Mouse (Mus musculus): ENCODE data around the gene Ttc13. TPM values are rescaled to one million over a fixed set of nuclear protein-coding genes. Genes with fewer than 3 reads are reported as not detected.

Gene Ttc13
- total RNA-seq, 2 experiments from 2014 or later: 21.2 to 21.6 TPM

DNA sequence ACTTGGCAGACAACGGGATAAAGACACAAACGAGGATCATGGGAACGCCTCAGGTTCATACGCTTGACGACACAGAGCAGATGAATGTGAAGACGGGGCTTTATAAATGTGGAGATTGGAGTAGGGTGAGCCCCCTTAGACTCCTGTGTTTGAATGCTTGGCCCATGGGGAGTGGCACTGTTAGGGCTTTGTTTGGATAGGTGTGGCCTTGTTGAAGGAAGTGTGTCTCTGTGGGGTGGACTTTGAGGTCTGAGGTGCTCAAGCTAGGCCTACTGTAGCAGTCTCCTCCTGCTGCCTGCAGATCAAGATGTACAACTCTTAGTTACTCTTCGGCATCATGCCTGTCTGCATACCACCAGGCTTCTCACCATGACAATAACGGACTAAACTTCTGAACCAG, 16.0 kb downstream of the Ttc13 start:
- no peak for DNase-seq
- intact Hi-C loops (cut with DNase I): no loop called here

- intact Hi-C loops (cut with DNase I): no loop called here
- peak in 1 of 2 experiments; percentile 35 for DNase-seq
Measured at GRCm38 (mm10) chr8:124704376-124704775, 17.4 kb downstream of the Ttc13 start.

DNA sequence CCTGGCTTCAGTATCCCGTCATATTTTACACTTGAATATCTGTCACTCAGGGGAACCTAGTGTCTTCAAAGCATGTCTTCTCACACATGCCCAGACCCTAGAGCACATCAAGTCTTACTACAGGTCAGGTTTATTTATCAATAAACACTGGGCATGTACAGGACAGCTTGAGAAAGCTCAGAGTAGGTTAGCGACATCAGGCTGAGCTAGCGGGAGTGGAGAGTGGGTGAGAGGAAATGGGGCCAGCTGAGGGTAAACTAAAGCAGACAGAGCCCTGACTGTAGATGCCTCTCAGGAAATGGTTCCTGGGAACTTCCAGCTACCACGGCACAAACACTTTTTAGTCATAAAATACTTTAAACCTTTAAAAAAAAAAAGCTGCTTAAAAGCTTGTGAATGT, 18.3 kb downstream of the Ttc13 start:
- intact Hi-C loops (cut with DNase I): no loop called here
- DNase-seq: no peak

DNA sequence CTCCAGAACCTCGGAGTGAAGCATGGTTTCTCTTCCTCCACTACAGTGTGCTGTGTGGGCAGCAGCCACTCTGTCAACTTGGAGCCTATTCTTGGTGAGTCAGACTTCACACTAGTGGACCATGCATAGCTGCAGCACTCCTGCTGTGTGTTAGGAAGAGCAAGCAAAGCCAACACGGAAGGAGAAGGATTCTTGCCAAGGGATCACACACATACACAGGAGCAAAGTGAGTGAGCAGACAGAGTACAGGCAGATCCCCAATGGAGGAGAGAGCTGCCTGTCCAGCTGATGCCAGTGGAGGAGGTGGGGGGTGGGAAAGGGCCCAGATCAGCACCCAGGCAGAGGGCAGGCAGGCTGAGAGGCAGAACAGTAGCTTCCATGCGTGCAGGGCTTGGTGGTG, 19.6 kb downstream of the Ttc13 start:
- DNase-seq: no peak
- intact Hi-C loops (cut with DNase I): no loop called here

GRCm38 (mm10) chr8:124701023-124701422, 20.8 kb downstream of the Ttc13 start:
- no peak for DNase-seq
- intact Hi-C loops (cut with DNase I): no loop called here

DNA sequence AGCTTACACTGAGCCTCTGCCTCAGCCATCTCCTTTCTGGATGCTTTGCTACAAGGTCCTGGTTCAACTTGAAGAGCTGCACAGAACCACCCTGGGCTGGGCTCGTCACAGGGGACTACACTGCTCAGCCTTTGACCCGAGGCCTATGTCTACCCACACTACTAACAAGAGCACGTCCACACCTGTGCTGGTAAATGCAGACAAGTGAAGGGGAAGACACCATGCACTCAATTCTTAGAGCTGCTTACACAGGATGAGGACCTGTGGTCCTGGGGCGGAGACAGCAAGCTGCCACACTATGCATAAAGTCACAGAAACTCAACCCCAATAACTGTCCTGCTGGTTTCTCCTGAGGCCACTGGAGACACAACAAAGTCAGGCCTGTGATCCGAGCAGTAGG, 21.5 kb downstream of the Ttc13 start:
- DNase-seq: no peak
- intact Hi-C loops (cut with DNase I): no loop called here

DNA sequence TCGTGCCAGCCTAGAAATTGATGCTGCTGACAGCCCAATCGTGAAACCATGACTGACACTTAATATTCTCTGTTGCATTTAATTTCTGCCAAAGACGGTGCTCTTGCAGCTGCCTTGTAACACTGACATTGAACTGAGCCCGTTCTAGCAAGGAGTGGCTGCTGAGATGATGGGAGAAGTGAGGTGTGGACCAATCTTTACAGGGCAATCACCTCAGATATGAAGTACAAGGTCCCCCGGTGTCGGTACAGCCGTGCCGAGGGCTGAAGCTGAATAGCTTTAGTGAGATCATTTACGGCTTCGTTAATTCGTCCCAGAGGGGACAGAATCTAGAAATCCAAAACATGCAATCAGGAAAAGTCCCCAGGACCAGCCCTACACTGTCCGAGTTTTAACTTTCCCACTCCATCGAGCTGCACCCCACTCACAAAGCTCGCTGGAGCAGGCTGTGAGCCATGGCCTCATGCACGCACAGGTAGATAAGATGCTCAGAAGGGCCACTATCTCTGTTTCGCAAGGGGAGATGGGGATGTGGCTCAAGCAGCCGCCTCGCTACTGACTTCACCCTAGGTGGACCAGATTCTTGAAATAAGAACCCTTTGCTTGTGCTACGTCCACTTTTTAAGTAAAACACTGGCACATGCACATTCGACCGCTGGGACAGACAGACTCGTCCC, 26.2 kb downstream of the Ttc13 start:
- intact Hi-C loops (cut with DNase I): no loop called here
- no peak for DNase-seq

- intact Hi-C loops (cut with DNase I): no loop called here
Measured at GRCm38 (mm10) chr8:124691706-124692105, 30.1 kb downstream of the Ttc13 start.

DNA sequence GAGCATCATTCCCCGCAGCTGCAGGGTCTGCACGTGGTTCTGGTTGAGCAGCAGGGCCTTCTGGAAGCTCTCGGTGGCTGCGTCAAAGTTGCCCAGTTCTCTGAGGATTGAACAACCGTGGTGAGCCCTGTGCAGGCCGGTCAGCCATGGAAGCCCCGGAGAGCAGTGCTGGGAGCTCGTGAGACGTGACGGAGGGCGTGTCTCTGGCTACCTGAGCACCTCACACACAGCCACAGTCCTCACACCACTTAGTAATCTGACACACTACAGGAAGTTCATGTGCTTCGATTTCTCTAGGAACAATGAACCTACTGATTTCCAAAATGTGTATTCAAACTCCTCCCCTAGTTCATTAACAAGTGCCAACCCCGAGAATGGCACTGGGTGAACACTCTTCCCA, 32.9 kb downstream of the Ttc13 start:
- intact Hi-C loops (cut with DNase I): no loop called here
- no peak for DNase-seq

More at GRCm38 (mm10) chr8:124691706-124692105, 30.1 kb downstream of the Ttc13 start:
- DNase-seq: no peak

GRCm38 (mm10) chr8:124682218-124682617, 39.6 kb downstream of the Ttc13 start:
- DNase-seq: no peak
- intact Hi-C loops (cut with DNase I): no loop called here

- DNase-seq: no peak
- intact Hi-C loops (cut with DNase I): no loop called here
Measured at GRCm38 (mm10) chr8:124681792-124682157, 40.0 kb downstream of the Ttc13 start.

- intact Hi-C loops (cut with DNase I): no loop called here
- DNase-seq: no peak
Measured at GRCm38 (mm10) chr8:124681077-124681791, 40.5 kb downstream of the Ttc13 start.

- intact Hi-C loops (cut with DNase I): loop anchor here (10.0 kb wide), 1 partner anchor 273 kb away; no protein-coding TSS in a partner anchor
Measured at GRCm38 (mm10) chr8:124678246-124678645, 43.5 kb downstream of the Ttc13 start.

DNA sequence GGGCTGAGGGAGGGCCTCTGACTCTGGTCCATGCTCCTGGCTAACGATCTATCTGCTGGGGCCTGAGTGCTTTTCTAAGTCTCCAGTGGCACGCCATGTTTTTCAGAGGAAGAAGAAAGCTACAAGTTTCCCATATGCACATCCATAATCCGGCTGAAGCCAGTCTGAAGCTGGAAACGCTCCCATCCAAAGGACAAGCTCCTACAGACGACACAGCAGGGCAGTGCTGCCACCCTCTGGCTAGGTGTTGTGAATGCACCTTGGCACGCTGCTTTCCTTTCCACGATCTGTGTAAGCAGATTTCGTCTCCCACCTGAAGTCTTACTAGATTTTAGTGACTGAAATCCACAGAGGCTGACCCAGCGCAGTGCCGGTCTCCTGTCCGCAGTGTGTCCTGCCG, 44.3 kb downstream of the Ttc13 start:
- intact Hi-C loops (cut with DNase I): loop anchor here (1.0 to 10.0 kb wide), 2 partner anchors 60 to 273 kb away; no protein-coding TSS in a partner anchor
- peak; percentile 89 to 94 for DNase-seq

More at GRCm38 (mm10) chr8:124678246-124678645, 43.5 kb downstream of the Ttc13 start:
- DNase-seq: no peak

DNA sequence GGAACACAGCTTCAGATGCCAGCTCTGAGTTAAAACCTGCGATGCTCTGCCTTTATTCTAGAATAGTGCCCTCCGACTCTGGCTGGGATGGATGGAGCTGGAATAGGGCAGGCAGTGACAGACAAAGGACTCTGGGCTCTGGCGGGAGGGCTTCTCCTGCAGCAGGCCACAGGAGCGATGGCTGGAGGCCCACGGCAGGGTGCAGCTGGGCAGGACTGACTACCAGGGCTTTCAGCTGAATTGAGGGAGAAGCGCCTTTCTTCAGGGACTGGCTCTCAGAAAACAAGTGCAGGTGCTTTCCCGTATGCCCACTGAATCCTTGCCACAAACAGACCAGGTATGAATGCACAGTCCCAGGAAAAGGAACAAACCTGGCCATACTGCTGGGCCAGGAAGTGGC, 44.7 kb downstream of the Ttc13 start:
- intact Hi-C loops (cut with DNase I): loop anchor here (1.0 to 10.0 kb wide), 2 partner anchors 60 to 272 kb away; no protein-coding TSS in a partner anchor
- DNase-seq: peak in 1 of 2 experiments; percentile 29

DNA sequence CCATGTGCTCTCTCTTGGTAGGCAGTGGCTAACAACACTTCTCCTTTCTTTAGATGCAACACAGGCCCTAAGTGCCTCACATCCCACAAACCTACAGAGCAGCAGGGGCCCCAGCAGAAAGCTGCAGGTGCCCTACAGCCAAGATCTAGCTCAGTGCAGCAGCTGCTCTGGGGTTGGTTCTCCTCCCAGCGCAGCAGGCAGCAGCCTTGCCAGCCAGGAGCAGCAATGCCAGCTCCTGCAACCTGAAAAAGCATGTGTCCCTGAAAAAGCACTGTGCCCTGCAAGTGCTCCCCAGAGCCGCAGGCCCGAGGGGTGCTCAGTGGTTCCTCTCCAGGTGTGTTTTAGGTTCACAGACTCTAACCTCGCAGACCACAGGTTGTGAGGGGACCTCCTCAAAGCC, 45.1 kb downstream of the Ttc13 start:
- intact Hi-C loops (cut with DNase I): loop anchor here (1.0 to 10.0 kb wide), 2 partner anchors 59 to 272 kb away; no protein-coding TSS in a partner anchor

GRCm38 (mm10) chr8:124672345-124672744, 49.4 kb downstream of the Ttc13 start:
- no peak for DNase-seq
- intact Hi-C loops (cut with DNase I): loop anchor here (10.0 kb wide), 1 partner anchor 268 kb away; no protein-coding TSS in a partner anchor

More for the DNA sequence above, 45.1 kb downstream of the Ttc13 start:
- peak in 1 of 2 experiments; percentile 6 for DNase-seq

- intact Hi-C loops (cut with DNase I): no loop called here
- DNase-seq: no peak
Measured at GRCm38 (mm10) chr8:124668798-124669197, 53.0 kb downstream of the Ttc13 start.

DNA sequence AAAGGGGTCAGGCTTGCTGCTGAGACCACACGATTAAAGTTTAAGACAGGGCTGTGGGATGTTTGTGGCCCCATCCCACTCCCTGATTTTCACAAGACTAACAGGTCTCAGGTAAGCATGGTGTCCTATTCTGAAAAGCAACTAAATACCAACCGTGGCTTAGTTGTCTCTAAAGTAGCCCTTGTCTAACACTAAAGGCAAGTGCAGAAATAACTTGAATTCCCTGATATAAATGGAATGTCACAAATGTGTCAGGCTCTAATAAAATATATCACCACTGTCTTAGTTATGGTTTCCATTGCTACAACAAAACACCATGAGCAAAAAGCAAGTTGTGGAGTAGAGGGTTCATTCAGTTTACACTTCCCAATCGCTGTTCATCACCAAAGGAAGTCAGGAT, 57.4 kb downstream of the Ttc13 start:
- no peak for DNase-seq
- intact Hi-C loops (cut with DNase I): no loop called here

DNA sequence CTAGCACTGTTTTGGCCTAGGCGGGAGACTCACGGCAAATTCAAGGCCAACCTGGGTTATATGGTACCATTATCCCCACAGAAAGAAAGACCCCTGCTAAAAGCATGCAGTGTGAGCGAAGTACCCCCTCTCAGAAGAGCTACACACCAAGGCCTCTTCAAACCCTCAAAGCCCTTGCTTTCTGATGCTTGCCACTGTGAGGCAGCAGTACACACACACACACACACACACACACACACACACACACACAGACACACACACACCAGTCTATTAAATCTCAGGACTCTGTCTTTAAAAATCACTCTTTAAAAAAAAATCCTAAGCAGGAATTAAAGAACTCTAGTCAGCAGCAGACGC, 57.9 kb downstream of the Ttc13 start:
- intact Hi-C loops (cut with DNase I): loop anchor here (2.0 kb wide), 1 partner anchor 31 kb away; no protein-coding TSS in a partner anchor
- no peak for DNase-seq

GRCm38 (mm10) chr8:124663112-124663873, 58.5 kb downstream of the Ttc13 start, which contains the start of gene 2310022B05Rik:
TSS of gene 2310022B05Rik (minus strand) at chr8:124663369.
- DNase-seq: peak; percentile 92 to 93
- intact Hi-C loops (cut with DNase I): loop anchor here (2.0 kb wide), 1 partner anchor 30 kb away; no protein-coding TSS in a partner anchor

Data from heart, postnatal 10 days (tissue).